Mouse (Mus musculus) heart, adult 2 months (tissue): ENCODE data around the gene Coro1c. TPM values are rescaled to one million over a fixed set of nuclear protein-coding genes. Genes with fewer than 3 reads are reported as not detected.
"Not testable (repeated sequence)": the region's sequence is repeated elsewhere in the genome, so short reads cannot be mapped to it uniquely, and the experiment has no call there.

ENCODE experiments used
- DNase-seq, 2 experiments: peaks; one replicate each; pipeline ENCODE4 v3.0.0; 2021
- H3K27ac ChIP-seq: fragments of 200-600 bp; 2 replicates; pipeline ENCODE4 v1.8.1; 2022
- H3K27me3 ChIP-seq: fragments of 200-500 bp; 2 replicates; pipeline ENCODE4 v1.6.1; 2012; ENCODE audit warnings: mild to moderate bottlenecking, low read length, inconsistent platforms, mixed read lengths; ENCODE audit not compliant: control insufficient read depth, insufficient read depth
- H3K36me3 ChIP-seq: fragments of 200-500 bp; 2 replicates; pipeline ENCODE4 v1.6.1; 2012; ENCODE audit warnings: low read length, inconsistent platforms; ENCODE audit not compliant: control insufficient read depth, insufficient read depth
- H3K4me1 ChIP-seq: fragments of 200-500 bp; 2 replicates; pipeline ENCODE4 v1.6.1; 2011; ENCODE audit warnings: low read length; ENCODE audit not compliant: control insufficient read depth, insufficient read depth
- H3K4me3 ChIP-seq: fragments of 200-600 bp; 2 replicates; pipeline ENCODE4 v1.8.1; 2022
- H3K79me2 ChIP-seq: fragments of 200-500 bp; replicated peaks from 2 replicates; pipeline ENCODE4 v1.6.1; 2012; ENCODE audit warnings: mild to moderate bottlenecking, inconsistent platforms, low read length, moderate library complexity, mixed read lengths; ENCODE audit not compliant: control insufficient read depth, insufficient read depth
- H3K9ac ChIP-seq: fragments of 200-500 bp; 2 replicates; pipeline ENCODE4 v1.6.1; 2012; ENCODE audit warnings: low read depth, mild to moderate bottlenecking, control low read depth, inconsistent platforms, low read length, mixed read lengths
- CTCF ChIP-seq: fragments of 200-600 bp; IDR thresholded peaks from 2 replicates; pipeline ENCODE4 v1.8.1; 2022; ENCODE audit warnings: antibody characterized with exemption, mild to moderate bottlenecking, moderate library complexity
- EP300 ChIP-seq: fragments of 200-500 bp; IDR thresholded peaks from 2 replicates; pipeline ENCODE4 v1.6.1; 2011; ENCODE audit warnings: low read depth, low read length, control low read depth; ENCODE audit not compliant: insufficient read depth
- POLR2A ChIP-seq: fragments of 200-500 bp; IDR thresholded peaks from 2 replicates; pipeline ENCODE4 v1.6.1; 2011; ENCODE audit warnings: mild to moderate bottlenecking, low read depth, low read length, control low read depth; ENCODE audit not compliant: insufficient read depth
- WGBS: fragments of 180-500 bp; shearing (Covaris S2); methylation state at CpG from one replicate; pipeline ENCODE4 v1.1.7; 2018; 5-methylcytosine and 5-hydroxymethylcytosine counted together
- intact Hi-C: fragments of 180-260 bp; cut with DNase I; formaldehyde crosslinking; loops from one replicate; pipeline ENCODE4 v1.15.1; 2025
- polyA plus RNA-seq: library from polyadenylated mRNA; depleted of rRNA; stranded (reverse); fragments of >200 nt; gene quantifications from 2 replicates; pipeline ENCODE4 v1.2.3, GENCODE M21; 2012
- total RNA-seq, 2 experiments: library from RNA; stranded (reverse); gene quantifications; 2 replicates each; pipeline ENCODE4 v1.2.3; 2021

Coro1c gene
- total and polyA plus RNA-seq, 3 experiments, result 24.1 to 30.1 (median 24.6) TPM

DNA sequence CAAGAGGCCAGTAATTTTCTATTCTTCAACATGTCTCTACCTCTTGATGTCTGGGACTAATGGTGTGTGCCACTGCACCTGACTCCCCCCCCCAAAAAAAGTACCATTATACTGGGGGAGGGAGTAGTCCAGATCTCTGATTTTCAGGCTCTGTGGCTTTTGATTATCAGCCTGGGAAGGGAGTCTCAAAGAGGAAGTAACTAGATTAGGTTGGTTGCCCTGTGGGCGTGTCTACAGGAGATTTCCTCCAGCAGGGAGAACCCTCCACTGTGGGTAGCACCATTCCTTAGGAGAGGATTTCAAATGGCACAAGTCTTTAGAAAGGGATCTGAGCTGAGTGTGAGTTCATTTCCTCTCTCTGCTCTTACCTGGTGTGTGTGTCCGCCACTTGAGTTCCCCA, 95.9 kb downstream of the Coro1c start:
- no peaks in the 10 kb centered on the region for H3K36me3 ChIP-seq
- intact Hi-C loops, result loop anchor here (10.0 kb wide), 1 partner anchor 338 kb away; no protein-coding TSS in a partner anchor
- DNase-seq, result no peak
- no peak overlapping the region for H3K27ac ChIP-seq
- TF ChIP-seq EP300 (no peak), POLR2A (no peak), CTCF (no peak)
- no peaks in the 10 kb centered on the region for H3K27me3 ChIP-seq
- H3K9ac ChIP-seq, result no peak overlapping the region
- no peaks in the 10 kb centered on the region for H3K79me2 ChIP-seq
- no peak overlapping the region for H3K4me3 ChIP-seq
- H3K4me1 ChIP-seq, result no peaks in the 10 kb centered on the region
- 82% methylated on average over 2 of the region's 2 CpGs for WGBS

- H3K27me3 ChIP-seq, H3K9ac ChIP-seq, DNase-seq, H3K4me3 ChIP-seq, H3K79me2 ChIP-seq, H3K4me1 ChIP-seq, H3K27ac ChIP-seq, H3K36me3 ChIP-seq: not testable (repeated sequence)
- TF ChIP-seq CTCF, result peak; percentile 46
- WGBS, result 17% methylated on average over 11 of the region's 12 CpGs
- intact Hi-C loops, result loop anchor here (10.0 kb wide), 1 partner anchor 337 kb away; no protein-coding TSS in a partner anchor
Observed at GRCm38 (mm10) chr5:113811824-113812420, 96.6 kb downstream of the Coro1c start.

DNA sequence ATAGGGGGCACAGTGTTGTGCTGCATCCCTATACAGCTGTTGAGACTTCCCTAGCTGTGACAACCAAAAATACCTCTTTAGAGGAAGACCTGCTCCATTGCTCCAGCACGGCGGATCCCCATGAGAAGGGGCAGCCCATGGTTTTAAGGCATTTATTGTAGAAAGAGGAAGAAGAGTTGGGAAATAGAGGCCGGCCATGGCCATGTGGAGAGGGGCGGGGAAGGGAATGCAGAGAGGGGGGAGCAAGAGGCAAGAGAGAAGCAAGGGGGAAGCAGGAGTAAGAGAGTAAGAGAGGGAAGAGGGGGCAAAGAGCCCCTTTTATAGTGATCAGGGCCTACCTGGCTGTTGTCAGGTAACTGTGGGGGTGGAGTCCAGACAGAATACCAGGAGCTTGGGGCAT, 98.4 kb downstream of the Coro1c start:
- TF ChIP-seq EP300 (no peak), POLR2A (no peak), CTCF (no peak)
- no peaks in the 10 kb centered on the region for H3K4me1 ChIP-seq
- no peaks in the 10 kb centered on the region for H3K36me3 ChIP-seq
- H3K27me3 ChIP-seq, result no peaks in the 10 kb centered on the region
- intact Hi-C loops, result loop anchor here (10.0 kb wide), 1 partner anchor 335 kb away; no protein-coding TSS in a partner anchor
- WGBS, result 83% methylated on average over 4 of the region's 4 CpGs
- no peak overlapping the region for H3K27ac ChIP-seq
- H3K4me3 ChIP-seq, result no peak overlapping the region
- H3K9ac ChIP-seq, result no peak overlapping the region
- no peaks in the 10 kb centered on the region for H3K79me2 ChIP-seq
- DNase-seq, result no peak

DNA sequence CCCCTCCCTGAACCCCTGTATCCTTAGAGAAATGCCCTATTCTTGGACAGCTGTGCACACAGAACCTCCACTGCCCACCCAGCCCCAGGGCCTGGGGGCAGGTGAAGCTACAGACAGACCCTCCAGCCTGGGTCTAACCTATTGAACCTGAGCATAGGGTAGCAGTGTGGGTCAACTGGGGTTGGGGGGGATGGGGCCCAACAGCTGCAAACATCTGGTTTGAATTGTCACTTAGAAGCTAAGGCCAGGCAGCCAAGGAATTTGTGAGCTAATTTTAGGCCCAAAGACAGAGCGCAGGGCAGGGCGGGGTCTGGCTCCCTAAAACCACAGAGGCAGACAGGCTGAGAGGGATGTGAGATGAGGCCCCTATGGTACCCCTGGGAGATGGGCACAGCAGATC, 100.4 kb downstream of the Coro1c start:
- DNase-seq, result no peak

GRCm38 (mm10) chr5:113807712-113808111, 100.8 kb downstream of the Coro1c start:
- Histone ChIP-seq H3K27me3 (no peaks in the 10 kb centered on the region), H3K4me3 (no peak overlapping the region), H3K4me1 (no peaks in the 10 kb centered on the region), H3K36me3 (no peaks in the 10 kb centered on the region), H3K27ac (no peak overlapping the region), H3K79me2 (no peaks in the 10 kb centered on the region), H3K9ac (no peak overlapping the region)
- no peak for DNase-seq
- intact Hi-C loops, result no loop called here
- TF ChIP-seq POLR2A, result no peak
- TF ChIP-seq EP300, result no peak
- no peak for TF ChIP-seq CTCF
- 43% methylated on average over 9 of the region's 9 CpGs for WGBS

More for the DNA sequence above, 100.4 kb downstream of the Coro1c start:
- Histone ChIP-seq H3K27ac (no peak overlapping the region), H3K4me1 (no peaks in the 10 kb centered on the region), H3K79me2 (no peaks in the 10 kb centered on the region), H3K9ac (no peak overlapping the region), H3K27me3 (no peaks in the 10 kb centered on the region), H3K4me3 (no peak overlapping the region), H3K36me3 (no peaks in the 10 kb centered on the region)
- TF ChIP-seq POLR2A (no peak), EP300 (no peak), CTCF (no peak)
- intact Hi-C loops, result no loop called here
- 56% methylated on average over 2 of the region's 2 CpGs for WGBS

DNA sequence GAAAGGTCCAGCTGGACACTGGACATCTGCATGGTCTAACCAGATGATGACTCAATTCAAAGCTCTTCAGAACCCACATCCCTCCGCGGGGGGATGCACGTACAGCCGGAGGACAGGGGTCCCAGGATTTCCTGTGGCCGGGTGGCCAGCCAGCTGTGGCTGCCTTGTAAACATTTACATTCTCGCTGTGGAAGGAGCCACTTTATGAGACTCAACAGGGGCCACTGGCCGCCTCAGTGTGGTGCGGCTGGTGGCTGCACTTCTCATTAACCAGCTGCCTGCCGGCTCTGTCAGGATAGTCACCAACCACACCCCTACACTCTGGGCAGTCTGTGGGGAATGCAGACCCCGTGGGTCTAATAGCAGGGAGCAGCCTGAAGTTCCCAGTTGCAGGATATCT, 102.1 kb downstream of the Coro1c start:
- no peak overlapping the region for H3K4me3 ChIP-seq
- no peaks in the 10 kb centered on the region for H3K27me3 ChIP-seq
- intact Hi-C loops, result no loop called here
- no peak overlapping the region for H3K9ac ChIP-seq
- no peak for TF ChIP-seq POLR2A
- TF ChIP-seq EP300, result no peak
- H3K27ac ChIP-seq, result no peak overlapping the region
- no peaks in the 10 kb centered on the region for H3K79me2 ChIP-seq
- no peaks in the 10 kb centered on the region for H3K36me3 ChIP-seq
- no peaks in the 10 kb centered on the region for H3K4me1 ChIP-seq
- WGBS, result 27% methylated on average over 10 of the region's 10 CpGs
- no peak for DNase-seq

DNA sequence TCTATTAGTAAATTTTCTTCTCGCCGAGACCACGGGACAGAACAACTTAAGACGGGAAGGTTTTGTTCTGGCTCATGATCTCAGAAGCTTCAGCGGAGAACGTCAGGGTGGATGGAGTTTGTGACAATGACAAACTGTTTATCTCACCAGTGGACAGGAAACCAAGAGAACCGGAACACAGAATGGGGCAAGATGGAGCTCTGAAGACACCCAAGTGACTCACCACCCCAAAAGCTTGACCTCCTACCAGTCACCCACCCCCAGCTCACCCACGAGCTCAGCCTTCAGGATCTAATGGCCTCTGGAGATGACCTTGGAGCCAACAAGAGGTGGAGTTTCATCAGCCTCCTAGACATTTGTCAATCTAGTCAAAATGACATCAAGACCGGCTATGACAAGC, 103.3 kb downstream of the Coro1c start:
- Histone ChIP-seq H3K27ac (no peak overlapping the region), H3K79me2 (no peaks in the 10 kb centered on the region), H3K9ac (no peak overlapping the region), H3K4me1 (no peaks in the 10 kb centered on the region), H3K27me3 (no peaks in the 10 kb centered on the region), H3K4me3 (no peak overlapping the region), H3K36me3 (no peaks in the 10 kb centered on the region)
- 66% methylated on average over 9 of the region's 9 CpGs for WGBS
- intact Hi-C loops, result no loop called here
- DNase-seq, result no peak
- TF ChIP-seq CTCF (no peak), POLR2A (no peak), EP300 (no peak)
